Mouse (Mus musculus) ES-Bruce4 (cell line): Measurements from ENCODE around the gene Stat5b. TPM values are rescaled to one million over a fixed set of nuclear protein-coding genes. Genes with fewer than 3 reads are reported as not detected.

Source experiments
- H3K27ac ChIP-seq: 2 replicates; pipeline ENCODE4 v1.5.1; 2012; ENCODE audit warnings: low read length, inconsistent platforms; ENCODE audit not compliant: insufficient read depth
- H3K27me3 ChIP-seq: 2 replicates; pipeline ENCODE4 v1.6.1; 2012; ENCODE audit warnings: mild to moderate bottlenecking, low read length, inconsistent platforms; ENCODE audit not compliant: control insufficient read depth, poor library complexity, insufficient read depth, severe bottlenecking
- H3K36me3 ChIP-seq: 2 replicates; pipeline ENCODE4 v1.6.1; 2012; ENCODE audit warnings: inconsistent platforms, mild to moderate bottlenecking, low read length, moderate library complexity; ENCODE audit not compliant: control insufficient read depth, poor library complexity, insufficient read depth, severe bottlenecking
- H3K4me1 ChIP-seq: one replicate; pipeline ENCODE4 v1.8.1; 2011; ENCODE audit warnings: low read length; ENCODE audit not compliant: control insufficient read depth, insufficient read depth
- H3K4me3 ChIP-seq: 2 replicates; pipeline ENCODE4 v1.5.1; 2011; ENCODE audit warnings: low read depth, mild to moderate bottlenecking, low read length
- H3K9ac ChIP-seq: 2 replicates; pipeline ENCODE4 v1.6.1; 2012; ENCODE audit warnings: low read depth, mild to moderate bottlenecking, inconsistent platforms; ENCODE audit not compliant: poor library complexity, severe bottlenecking
- H3K9me3 ChIP-seq: replicated peaks from 2 replicates; pipeline ENCODE4 v1.6.1; 2012; ENCODE audit warnings: mild to moderate bottlenecking, low read length, inconsistent platforms; ENCODE audit not compliant: control insufficient read depth, poor library complexity, insufficient read depth, severe bottlenecking
- CTCF ChIP-seq: IDR thresholded peaks from one replicate; pipeline ENCODE4 v1.8.1; 2011; ENCODE audit warnings: low read depth, low read length
- EP300 ChIP-seq: IDR thresholded peaks from 2 replicates; pipeline ENCODE4 v1.6.1; 2011; ENCODE audit warnings: low read depth, low read length; ENCODE audit not compliant: insufficient read depth
- POLR2A ChIP-seq: IDR thresholded peaks from one replicate; pipeline ENCODE4 v1.8.1; 2011; ENCODE audit warnings: low read length; ENCODE audit not compliant: insufficient read depth
- polyA plus RNA-seq: library from polyadenylated mRNA; stranded (reverse); fragments of >200 nt; gene quantifications from 2 replicates; pipeline ENCODE4 v1.2.4, GENCODE M21; 2011; ENCODE audit warnings: low read depth; ENCODE audit not compliant: missing spikeins, insufficient read depth, insufficient read length

Stat5b gene
- polyA plus RNA-seq, 1 experiment: 7.3 TPM

DNA sequence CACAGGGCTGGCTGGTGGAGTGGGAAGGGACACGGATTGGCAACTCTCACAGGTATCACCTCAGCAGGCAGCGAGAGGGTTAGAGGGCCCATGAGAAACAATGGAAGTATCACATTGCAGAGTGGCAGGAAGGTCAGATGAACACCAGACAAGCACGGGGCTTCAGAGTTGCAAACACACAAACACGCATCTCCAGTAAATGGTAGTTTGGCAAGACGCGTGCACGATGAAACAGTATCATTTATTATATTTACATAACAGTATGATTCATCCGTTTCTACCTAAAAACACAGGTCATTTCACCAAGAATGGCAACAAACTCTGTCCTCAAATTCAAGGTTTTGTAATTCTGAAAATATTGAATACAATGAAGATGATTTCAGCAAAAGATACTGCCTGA lies 11.0 kb downstream of the Stat5b start:
- Histone ChIP-seq H3K9ac (no peak overlapping the region), H3K27me3 (no peaks in the 10 kb centered on the region), H3K9me3 (no peaks in the 10 kb centered on the region), H3K36me3 (no peaks in the 10 kb centered on the region), H3K4me3 (no peak overlapping the region), H3K27ac (no peak overlapping the region), H3K4me1 (no peaks in the 10 kb centered on the region)
- no peak for TF ChIP-seq POLR2A
- TF ChIP-seq EP300: no peak
- no peak for TF ChIP-seq CTCF

DNA sequence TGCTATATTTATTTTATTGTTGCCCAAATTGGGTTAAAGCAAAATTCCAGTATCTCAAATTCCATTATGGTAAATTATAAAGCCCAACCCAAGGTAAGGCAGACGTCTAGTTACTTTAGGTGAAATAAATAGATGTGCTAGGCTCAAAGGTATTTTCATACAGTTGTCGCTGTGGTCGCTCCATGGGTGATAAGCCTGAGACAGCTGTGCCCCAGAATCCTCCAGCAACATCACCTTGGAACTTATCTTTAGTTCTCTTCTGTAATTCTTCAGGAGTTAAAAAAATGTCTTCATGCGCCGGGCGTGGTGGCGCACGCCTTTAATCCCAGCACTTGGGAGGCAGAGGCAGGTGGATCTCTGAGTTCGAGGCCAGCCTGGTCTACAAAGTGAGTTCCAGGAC lies 11.6 kb downstream of the Stat5b start:
- no peaks in the 10 kb centered on the region for H3K4me1 ChIP-seq
- TF ChIP-seq POLR2A: no peak
- no peak for TF ChIP-seq EP300
- TF ChIP-seq CTCF: no peak
- H3K27ac ChIP-seq: no peak overlapping the region
- H3K9me3 ChIP-seq: no peaks in the 10 kb centered on the region
- H3K9ac ChIP-seq: no peak overlapping the region
- no peaks in the 10 kb centered on the region for H3K36me3 ChIP-seq
- H3K4me3 ChIP-seq: no peak overlapping the region
- no peaks in the 10 kb centered on the region for H3K27me3 ChIP-seq

DNA sequence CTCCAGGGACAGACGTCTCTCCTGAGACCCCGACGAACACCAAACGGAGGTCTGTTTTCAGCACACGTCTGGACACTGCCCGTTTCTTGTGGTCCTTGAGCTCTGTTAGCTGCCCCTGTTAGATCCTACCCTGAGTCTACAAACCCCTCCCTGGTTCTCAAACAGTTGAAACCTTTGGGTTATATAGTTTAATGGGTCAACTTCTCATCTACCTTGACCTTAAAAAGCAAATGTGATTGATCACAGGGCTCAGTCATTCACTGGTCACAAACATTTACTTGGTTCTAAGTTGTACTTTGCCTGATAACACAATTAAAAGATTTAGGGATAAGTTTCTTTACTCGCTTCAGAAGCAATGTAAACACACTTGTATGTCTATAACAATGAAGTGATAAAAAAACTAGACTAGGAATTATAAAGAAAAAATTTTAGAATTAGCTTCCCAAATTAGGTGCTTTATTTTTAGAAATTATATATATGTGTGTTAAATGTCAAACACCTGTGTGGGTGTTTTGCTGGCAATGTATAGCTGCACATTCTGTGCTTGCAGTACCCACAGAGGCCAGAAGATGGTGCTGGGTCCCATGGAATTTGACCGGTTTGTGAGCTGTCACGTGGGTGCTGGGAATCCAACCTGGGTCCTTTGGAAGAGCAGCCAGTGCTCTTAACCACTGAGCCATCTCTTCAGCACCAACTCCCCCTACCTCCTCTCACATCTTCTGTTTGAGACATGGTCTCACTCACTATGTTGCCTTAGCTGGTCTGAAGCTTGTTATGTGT lies 13.4 kb downstream of the Stat5b start:
- Histone ChIP-seq H3K9me3 (no peaks in the 10 kb centered on the region), H3K36me3 (no peaks in the 10 kb centered on the region)

DNA sequence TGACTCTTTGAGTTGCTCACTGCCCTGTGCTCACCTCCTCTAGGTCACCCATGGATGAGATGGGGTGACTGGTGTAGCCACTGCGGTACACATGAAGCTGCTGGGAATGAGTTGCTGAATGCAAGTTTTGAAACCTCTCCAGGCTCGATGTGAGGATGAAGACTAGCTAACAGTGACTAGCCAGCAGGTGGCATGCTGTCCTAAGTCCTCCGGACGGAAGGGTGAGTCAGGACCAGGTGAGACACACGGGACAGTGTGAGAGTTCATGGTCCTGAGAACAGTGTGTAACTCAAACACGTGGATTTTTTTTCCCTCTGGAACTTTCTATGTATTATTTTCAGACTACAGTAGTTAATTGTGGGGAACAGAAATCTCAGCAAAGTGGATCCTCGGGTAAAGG lies 17.1 kb downstream of the Stat5b start:
- Histone ChIP-seq H3K27ac (no peak overlapping the region), H3K27me3 (no peaks in the 10 kb centered on the region), H3K4me1 (no peaks in the 10 kb centered on the region), H3K9ac (no peak overlapping the region), H3K36me3 (no peaks in the 10 kb centered on the region), H3K9me3 (no peaks in the 10 kb centered on the region), H3K4me3 (no peak overlapping the region)
- TF ChIP-seq POLR2A: no peak
- TF ChIP-seq CTCF: peak; percentile 64

More for the DNA sequence above, 13.4 kb downstream of the Stat5b start:
- Histone ChIP-seq H3K9ac (no peak overlapping the region), H3K4me3 (no peak overlapping the region), H3K4me1 (no peaks in the 10 kb centered on the region), H3K27ac (no peak overlapping the region), H3K27me3 (no peaks in the 10 kb centered on the region)
- TF ChIP-seq EP300: no peak
- peak; percentile 59 for TF ChIP-seq CTCF
- TF ChIP-seq POLR2A: no peak

DNA sequence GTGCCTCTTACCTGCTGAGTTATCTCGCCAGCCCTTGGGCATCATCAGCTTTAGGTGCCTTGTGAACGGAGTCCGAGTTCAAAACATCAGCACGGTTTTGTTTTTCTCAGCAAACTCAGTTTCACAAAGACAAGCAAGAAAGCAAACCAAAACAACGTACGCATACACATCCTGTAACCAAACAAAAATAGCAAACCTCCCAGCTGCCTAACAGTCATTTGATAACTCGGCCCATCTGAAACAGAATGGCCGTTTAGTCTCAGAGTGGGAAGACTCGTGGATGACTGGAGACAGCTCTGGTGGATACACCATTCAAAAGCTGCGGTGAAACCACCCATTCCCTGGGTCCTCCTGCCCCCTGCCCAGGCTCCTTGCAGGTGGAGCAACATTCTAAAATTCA lies 19.1 kb downstream of the Stat5b start:
- Histone ChIP-seq H3K9me3 (no peaks in the 10 kb centered on the region), H3K27me3 (no peaks in the 10 kb centered on the region), H3K4me3 (no peak overlapping the region), H3K9ac (no peak overlapping the region), H3K27ac (no peak overlapping the region), H3K36me3 (no peaks in the 10 kb centered on the region), H3K4me1 (no peaks in the 10 kb centered on the region)
- no peak for TF ChIP-seq CTCF
- no peak for TF ChIP-seq EP300
- TF ChIP-seq POLR2A: no peak

DNA sequence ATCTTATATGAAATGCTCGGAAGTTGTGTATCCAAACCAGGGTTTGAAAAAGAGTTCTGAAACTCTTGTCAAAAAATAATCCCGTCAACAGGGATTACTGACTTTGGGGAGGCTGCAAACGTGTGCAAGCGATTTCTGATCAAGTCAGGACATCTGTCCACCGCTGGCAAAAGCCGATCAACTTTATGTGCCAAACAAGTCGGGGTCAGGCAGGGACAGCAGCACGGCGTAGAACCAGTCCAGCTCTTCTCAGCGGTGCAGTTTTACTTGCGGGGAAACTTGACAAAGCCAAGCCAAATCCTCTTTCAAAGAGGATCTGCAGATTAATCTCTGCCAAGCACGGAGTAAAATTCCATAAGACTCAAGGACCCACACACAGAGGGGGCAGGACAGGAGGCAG lies 20.8 kb downstream of the Stat5b start:
- H3K27me3 ChIP-seq: no peaks in the 10 kb centered on the region
- no peak overlapping the region for H3K9ac ChIP-seq
- no peaks in the 10 kb centered on the region for H3K4me1 ChIP-seq
- no peaks in the 10 kb centered on the region for H3K9me3 ChIP-seq
- TF ChIP-seq CTCF (no peak), EP300 (no peak), POLR2A (no peak)
- no peaks in the 10 kb centered on the region for H3K36me3 ChIP-seq
- no peak overlapping the region for H3K27ac ChIP-seq
- no peak overlapping the region for H3K4me3 ChIP-seq
